Mouse (Mus musculus): ENCODE data around the gene Fgfr2.

DNA sequence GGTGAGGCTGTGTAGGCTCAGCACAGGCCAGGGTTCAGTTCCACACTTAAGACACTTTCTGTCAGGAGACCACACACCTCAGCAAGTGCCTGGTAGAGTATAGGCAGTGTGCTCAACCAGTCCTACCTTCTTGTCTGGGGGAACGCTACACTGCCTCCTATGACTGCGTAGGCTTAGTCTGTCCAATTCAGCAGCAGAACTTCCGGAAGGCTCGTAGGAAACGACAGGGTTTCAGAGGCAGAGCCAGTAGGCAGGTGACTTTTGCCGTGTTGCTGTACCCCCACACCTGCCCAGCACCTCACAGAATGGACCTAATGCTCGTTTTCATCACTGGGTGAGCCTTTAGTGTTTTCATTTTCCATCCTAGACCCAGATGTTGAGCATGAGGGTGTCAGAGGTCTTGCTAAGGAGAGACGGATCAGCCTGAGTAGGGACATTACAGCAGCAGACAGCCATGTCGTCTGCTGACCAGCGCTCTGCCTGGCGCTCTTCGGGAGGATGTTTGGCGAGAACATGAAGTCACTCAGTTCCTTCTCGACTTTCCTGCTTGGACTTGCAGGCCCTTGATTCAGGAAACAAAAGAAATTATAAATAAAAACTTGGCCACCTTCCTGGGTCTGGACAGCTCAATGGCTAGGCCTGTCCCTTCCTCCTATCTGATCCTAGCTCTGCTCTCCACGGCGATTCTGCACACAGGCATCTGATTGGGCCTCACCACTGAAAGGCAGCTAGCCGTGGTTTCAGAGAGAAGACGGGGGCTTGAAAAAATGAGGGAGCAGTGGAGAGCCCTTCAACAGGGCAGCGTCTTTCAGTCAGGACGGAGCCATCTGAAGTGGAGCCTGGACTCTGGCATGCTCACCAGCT, 452.9 kb downstream of the Fgfr2 start:
- TF ChIP-seq EP300 (IDR thresholded peaks at IDR 0.05) (peak; percentile 85), CTCF (IDR thresholded peaks at IDR 0.05) (peak; percentile 36)
